Mouse (Mus musculus) myocyte (in vitro differentiated cells): Measurements from ENCODE around the gene Gm20388.

Source experiments
- E2F4 ChIP-seq: IDR thresholded peaks from one replicate; pipeline ENCODE4 v1.6.1; 2011; ENCODE audit warnings: mild to moderate bottlenecking, control low read depth, moderate library complexity; ENCODE audit not compliant: insufficient read depth
- MAX ChIP-seq: IDR thresholded peaks from one replicate; pipeline ENCODE4 v1.6.1; 2011; ENCODE audit warnings: low read depth, mild to moderate bottlenecking, control low read depth
- MYOD1 ChIP-seq, 3 experiments: IDR thresholded peaks; one replicate each; pipeline ENCODE4 v1.6.1; 2011; ENCODE audit warnings: control low read depth in 2 of 3, low read depth in 2 of 3, mild to moderate bottlenecking in 2 of 3, moderate library complexity in 1 of 3; ENCODE audit not compliant: insufficient read length in 2 of 3, control insufficient read depth in 1 of 3
- MYOG ChIP-seq, 3 experiments: IDR thresholded peaks; one replicate each; pipeline ENCODE4 v1.6.1; 2011; ENCODE audit warnings: control low read depth in 2 of 3, low read depth in 2 of 3, mild to moderate bottlenecking in 2 of 3; ENCODE audit not compliant: insufficient read length in 2 of 3, control insufficient read depth in 1 of 3, insufficient read depth in 1 of 3
- POLR2A ChIP-seq: IDR thresholded peaks from one replicate; pipeline ENCODE4 v1.6.1; 2011; ENCODE audit warnings: low read depth, mild to moderate bottlenecking, control low read depth, moderate library complexity; ENCODE audit not compliant: insufficient read length
- POLR2AphosphoS2 ChIP-seq: IDR thresholded peaks from one replicate; pipeline ENCODE4 v1.6.1; 2011; ENCODE audit warnings: low read depth, control low read depth; ENCODE audit not compliant: insufficient read length
- TCF12 ChIP-seq: IDR thresholded peaks from one replicate; pipeline ENCODE4 v1.6.1; 2011; ENCODE audit warnings: mild to moderate bottlenecking, control low read depth; ENCODE audit not compliant: poor library complexity, insufficient read depth, severe bottlenecking
- USF1 ChIP-seq: IDR thresholded peaks from one replicate; pipeline ENCODE4 v1.6.1; 2011; ENCODE audit warnings: low read depth, mild to moderate bottlenecking, control low read depth, moderate library complexity

DNA sequence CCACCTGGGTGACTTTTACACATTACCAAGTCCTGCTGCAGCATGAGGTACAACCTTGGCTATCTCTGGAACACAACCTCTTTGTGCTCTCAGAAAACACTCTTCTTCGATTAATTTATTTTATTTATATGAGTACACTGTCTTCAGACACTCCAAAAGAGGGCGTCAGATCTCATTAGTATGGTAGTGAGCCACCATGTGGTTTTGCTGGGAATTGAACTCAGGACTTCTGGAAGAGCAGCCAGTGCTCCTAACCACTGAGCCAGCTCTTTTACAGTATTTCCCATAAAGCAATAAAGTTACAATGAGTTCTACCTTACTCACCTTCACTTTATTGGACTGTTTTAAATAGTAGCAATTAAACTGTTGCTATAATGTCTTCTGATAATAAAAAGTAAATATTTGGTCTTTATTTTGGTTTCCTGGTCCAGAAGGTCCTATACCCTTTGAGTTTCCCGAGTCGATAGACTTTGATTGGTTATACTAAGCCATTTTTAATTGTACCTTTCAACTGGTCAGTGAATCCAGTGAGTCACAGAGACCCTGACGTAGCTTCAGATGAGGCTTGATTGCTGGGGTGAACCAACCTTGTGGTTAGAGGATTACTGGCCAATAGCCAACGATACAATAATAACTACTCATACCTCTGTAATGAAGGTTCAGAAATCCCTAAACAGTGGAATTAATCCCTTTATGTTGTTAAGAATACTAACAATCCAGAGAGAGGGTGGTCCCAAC is 3716.9 kb downstream of the Gm20388 start:
- TF ChIP-seq MAX (no peak), POLR2A (no peak), E2F4 (no peak), USF1 (no peak), TCF12 (no peak), MYOD1 (IDR thresholded peaks at IDR 0.05; ENCODE audit: control insufficient read depth in 1 of 3, insufficient read length in 2 of 3, low read depth in 2 of 3) (no peak), POLR2AphosphoS2 (no peak), MYOG (IDR thresholded peaks at IDR 0.05; ENCODE audit: control insufficient read depth in 1 of 3, insufficient read depth in 1 of 3, insufficient read length in 2 of 3, low read depth in 2 of 3) (no peak)
